ENCODE assay signal across 23 mouse cellular contexts in genomic region chr3:84193881-84194280, GRCm38 (mm10). TPM values are rescaled to one million over a fixed set of nuclear protein-coding genes. Genes with fewer than 3 reads are reported as not detected.
"Had no signal": no experiment of that assay in that cellular context is flagged by ENCODE, and none has a peak within 500 bp of the region (broad histone marks: within the 10 kb centered on the region; RNA-seq: fewer than 3 reads in every experiment).

No protein-coding gene starts in this region.

- ATAC-seq: intestine, postnatal 0 days; liver, postnatal 0 days; lung, postnatal 0 days had no signal

- H3K36me3 ChIP-seq: limb, embryonic 15.5 days had no signal

- H3K27me3 ChIP-seq: midbrain, embryonic 13.5 days; neural tube, embryonic 12.5 days; neural tube, embryonic 15.5 days had no signal

- H3K9ac ChIP-seq: kidney, embryonic 15.5 days; limb, embryonic 12.5 days; limb, embryonic 15.5 days; liver, embryonic 14.5 days; liver, postnatal 0 days; lung, embryonic 14.5 days; midbrain, embryonic 13.5 days; neural tube, embryonic 12.5 days; neural tube, embryonic 15.5 days had no signal

- H3K4me2 ChIP-seq: kidney, embryonic 15.5 days; limb, embryonic 12.5 days; limb, embryonic 15.5 days; liver, embryonic 11.5 days; lung, embryonic 14.5 days; midbrain, embryonic 13.5 days; neural tube, embryonic 12.5 days; neural tube, embryonic 15.5 days had no signal

- H3K27ac ChIP-seq: kidney, embryonic 15.5 days; limb, embryonic 12.5 days; limb, embryonic 15.5 days; liver, embryonic 14.5 days; macrophage; midbrain, embryonic 13.5 days; neural tube, embryonic 12.5 days; neural tube, embryonic 15.5 days; stomach, postnatal 0 days had no signal

- DNase-seq: kidney, adult 2 months; kidney, postnatal 14 days; kidney, postnatal 4 days; left cerebral cortex, postnatal 4 days; liver, postnatal 0 days; lung, embryonic 14.5 days; right cerebral cortex, adult 18-20 months; right cerebral cortex, postnatal 14 days; right cerebral cortex, postnatal 4 days; thymus, adult 18-20 months; thymus, postnatal 4 days had no signal

- H3K9me3 ChIP-seq: kidney, embryonic 15.5 days; limb, embryonic 12.5 days; limb, embryonic 15.5 days; midbrain, embryonic 13.5 days; neural tube, embryonic 12.5 days; neural tube, embryonic 15.5 days had no signal

- H3K4me3 ChIP-seq: kidney, embryonic 15.5 days; limb, embryonic 12.5 days; limb, embryonic 15.5 days; midbrain, embryonic 13.5 days; neural tube, embryonic 12.5 days; neural tube, embryonic 15.5 days had no signal

RNA-seq across cellular contexts. Expression of gene Gm6525, which starts 20.0 kb away (rescaled TPM):
- polyA plus RNA-seq: kidney, adult 2 months; macrophage had no signal
